In the genomic region with DNA sequence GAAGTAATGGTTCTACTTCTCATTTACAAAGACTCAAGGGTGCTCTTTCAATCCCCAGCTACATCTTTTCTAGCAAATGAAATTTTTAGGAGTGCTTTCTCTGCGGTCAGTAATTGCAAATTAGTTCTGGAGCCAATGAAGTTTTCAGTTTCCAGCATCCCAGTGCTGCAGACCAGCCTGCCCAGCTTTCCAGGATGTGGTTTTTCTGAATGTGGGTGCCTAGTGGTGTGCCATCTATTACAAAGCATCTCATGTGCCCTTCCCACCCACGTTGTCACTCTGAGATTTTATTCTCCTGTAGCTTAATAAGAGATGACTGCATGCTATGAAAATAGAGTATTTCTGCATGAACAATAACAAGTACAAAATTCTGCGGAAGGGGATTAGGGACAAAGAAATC, we compare ENCODE assay signal across 15 mouse cellular contexts.
"Had no signal": no experiment of that assay in that cellular context is flagged by ENCODE, and none has a peak within 500 bp of the region (broad histone marks: within the 10 kb centered on the region; RNA-seq: fewer than 3 reads in every experiment).

No protein-coding gene starts in this region.

- H3K9me3 ChIP-seq: midbrain, embryonic 10.5 days; midbrain, embryonic 12.5 days; midbrain, embryonic 15.5 days; neural tube, embryonic 13.5 days; stomach, embryonic 15.5 days had no signal

- H3K36me3 ChIP-seq: midbrain, embryonic 10.5 days; midbrain, embryonic 12.5 days; midbrain, embryonic 15.5 days; neural tube, embryonic 13.5 days; stomach, embryonic 15.5 days had no signal

- DNase-seq: lung, adult 18-20 months; lung, embryonic 14.5 days; lung, postnatal 10 days; lung, postnatal 4 days; right cerebral cortex, postnatal 14 days; thymus, adult 2 months; thymus, postnatal 25 days; thymus, postnatal 4 days had no signal

- H3K4me2 ChIP-seq: lung, embryonic 14.5 days; midbrain, embryonic 12.5 days; midbrain, embryonic 15.5 days; neural tube, embryonic 13.5 days; stomach, embryonic 15.5 days had no signal

- ATAC-seq: midbrain, embryonic 15.5 days had no signal

- H3K4me3 ChIP-seq: midbrain, embryonic 10.5 days; midbrain, embryonic 12.5 days; midbrain, embryonic 15.5 days; neural tube, embryonic 13.5 days; stomach, embryonic 15.5 days had no signal

- H3K27ac ChIP-seq: liver, embryonic 14.5 days; midbrain, embryonic 10.5 days; midbrain, embryonic 12.5 days; midbrain, embryonic 15.5 days; stomach, embryonic 15.5 days; stomach, postnatal 0 days had no signal

- H3K9ac ChIP-seq: liver, embryonic 14.5 days; lung, embryonic 14.5 days; midbrain, embryonic 12.5 days; midbrain, embryonic 15.5 days; neural tube, embryonic 13.5 days; stomach, embryonic 15.5 days had no signal

- H3K27me3 ChIP-seq: midbrain, embryonic 12.5 days; midbrain, embryonic 15.5 days; neural tube, embryonic 13.5 days; stomach, embryonic 15.5 days had no signal

- H3K4me1 ChIP-seq: midbrain, embryonic 10.5 days; midbrain, embryonic 12.5 days; midbrain, embryonic 15.5 days; neural tube, embryonic 13.5 days; stomach, embryonic 15.5 days had no signal
